Mouse (Mus musculus): ENCODE results near the gene Ahcyl2. TPM values are rescaled to one million over a fixed set of nuclear protein-coding genes. Genes with fewer than 3 reads are reported as not detected.

Ahcyl2 gene
- polyA plus RNA-seq, 1 experiment from 2014 or later = 54.6 TPM

DNA sequence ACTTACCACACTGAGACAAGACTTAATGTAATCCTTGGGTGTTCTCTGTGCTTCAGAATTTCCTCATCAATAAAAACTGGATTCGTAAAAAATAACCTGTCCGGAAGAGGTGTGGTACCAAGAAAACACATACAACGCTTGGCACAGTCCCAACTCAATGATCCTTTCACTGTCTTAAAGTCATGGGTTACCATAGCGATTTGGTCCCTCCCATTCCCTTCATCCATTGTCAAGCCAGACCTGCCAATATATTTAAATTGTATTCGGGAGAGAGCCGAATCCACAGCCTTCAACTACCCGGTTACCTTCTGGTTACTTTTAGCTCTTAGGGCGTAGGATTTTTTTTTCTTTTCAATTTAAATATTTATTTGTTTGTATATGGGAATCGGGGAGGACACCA lies 148.0 kb downstream of the Ahcyl2 start:
- WGBS = 37% methylated on average over 9 of the region's 9 CpGs

DNA sequence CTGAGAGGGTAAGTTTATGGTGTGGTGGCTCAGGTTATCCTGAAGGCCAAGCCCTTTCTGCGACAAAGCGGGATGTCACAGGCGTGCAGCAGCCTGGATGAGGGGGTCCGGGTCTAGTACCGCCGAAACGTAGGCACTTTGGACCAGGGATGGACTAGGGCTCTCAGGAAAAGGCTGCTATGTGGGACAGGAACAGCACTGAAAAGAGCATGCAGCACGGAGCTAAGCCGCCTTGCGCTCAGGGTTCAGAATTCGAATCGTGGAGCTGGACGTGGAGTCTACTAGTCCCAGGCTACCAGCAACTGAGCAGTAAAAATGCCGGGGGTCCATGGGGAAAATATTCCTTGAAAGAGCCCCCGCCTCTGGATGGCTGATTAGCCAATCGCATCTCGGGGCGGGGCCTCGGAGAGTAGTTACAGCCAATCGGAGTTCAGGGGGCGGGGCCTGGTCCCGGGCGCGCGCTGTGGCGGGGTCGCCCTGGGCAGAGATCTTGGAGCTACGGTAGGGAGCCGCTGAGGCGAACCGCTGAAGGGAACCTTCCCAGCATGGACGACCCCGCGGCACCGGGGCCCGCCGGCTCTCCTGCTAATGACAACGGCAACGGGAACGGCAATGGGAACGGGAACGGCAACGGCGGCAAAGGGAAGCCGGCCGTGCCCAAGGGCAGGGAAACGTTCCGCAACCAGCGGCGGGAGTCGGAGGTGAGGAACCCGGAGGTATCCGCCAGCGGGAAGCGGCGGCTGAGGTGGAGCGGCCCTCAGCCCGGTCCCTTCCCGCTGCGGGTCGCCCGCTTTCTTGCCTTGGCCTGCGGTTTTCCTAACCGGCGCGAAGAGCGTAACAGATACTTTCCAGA lies 148.9 kb downstream of the Ahcyl2 start, which contains the start of gene Strip2:
TSS of gene Strip2 (plus strand) at position 483 of the 853 bp plus-strand sequence.
- DNase-seq (ENCODE audit: low spot score) (peak; percentile 94), ATAC-seq (ENCODE audit: low FRiP score, low TSS enrichment) (peak; percentile 98)
- TF ChIP-seq EP300 (optimal IDR thresholded peaks at IDR 0.05) = no peak
- no peak for TF ChIP-seq CTCF (IDR thresholded peaks at IDR 0.05; ENCODE audit: low read depth)
- Histone ChIP-seq H3K36me3 (ENCODE audit: control insufficient read depth, insufficient read depth, low read length) (no peaks in the 10 kb centered on the region), H3K4me1 (replicated peaks; ENCODE audit: control insufficient read depth, insufficient read depth) (peaks cover 4% of the 10 kb centered on the region), H3K9ac (ENCODE audit: low read length) (peak within 1 kb of the TSS; percentile 59), H3K4me3 (ENCODE audit: low read depth, low read length) (peak within 1 kb of the TSS; percentile 77), H3K4me2 (replicated peaks; ENCODE audit: low read depth) (peak within 1 kb of the TSS; percentile 98), H3K27ac (replicated peaks) (0 out of 2 replicates have a peak within 1 kb of the TSS, but pooled peaks have one; percentile 24), H3K27me3 (ENCODE audit: control insufficient read depth, insufficient read depth, low read length) (no peaks in the 10 kb centered on the region), H3K9me3 (ENCODE audit: control insufficient read depth, low read length) (no peaks in the 10 kb centered on the region)
- WGBS = under 1% methylated on average over 67 of the region's 67 CpGs

More for the DNA sequence above, 148.0 kb downstream of the Ahcyl2 start:
- no peak overlapping the region for H3K4me3 ChIP-seq (ENCODE audit: low read depth, low read length)
- no peak overlapping the region for H3K9ac ChIP-seq (ENCODE audit: low read length)
- no peak for ATAC-seq (ENCODE audit: low FRiP score, low TSS enrichment)
- H3K4me2 ChIP-seq (replicated peaks; ENCODE audit: low read depth) = no peak overlapping the region
- no peaks in the 10 kb centered on the region for H3K9me3 ChIP-seq (ENCODE audit: control insufficient read depth, low read length)
- DNase-seq (ENCODE audit: low spot score) = no peak
- peaks cover 4% of the 10 kb centered on the region for H3K4me1 ChIP-seq (replicated peaks; ENCODE audit: control insufficient read depth, insufficient read depth)
- H3K36me3 ChIP-seq (ENCODE audit: control insufficient read depth, insufficient read depth, low read length) = no peaks in the 10 kb centered on the region
- no peaks in the 10 kb centered on the region for H3K27me3 ChIP-seq (ENCODE audit: control insufficient read depth, insufficient read depth, low read length)
- no peak overlapping the region for H3K27ac ChIP-seq (replicated peaks)
- TF ChIP-seq EP300 (optimal IDR thresholded peaks at IDR 0.05) (no peak), CTCF (IDR thresholded peaks at IDR 0.05; ENCODE audit: low read depth) (no peak)

DNA sequence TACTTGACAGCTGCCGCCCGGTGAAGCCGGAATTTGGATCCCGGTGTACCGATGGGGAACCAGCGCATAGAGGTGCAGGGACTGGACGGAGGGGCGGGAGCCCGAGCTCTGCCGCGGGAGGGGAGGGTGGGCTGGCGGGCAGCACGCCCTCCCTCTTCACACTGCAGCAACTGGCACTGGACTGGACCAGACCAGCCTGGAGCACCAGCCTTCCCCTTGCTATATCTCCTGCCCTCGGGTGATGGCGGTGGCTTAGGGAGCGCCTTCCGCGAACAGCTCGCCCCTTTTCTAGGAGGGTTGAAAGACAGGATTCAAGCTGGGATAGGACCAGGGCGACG lies 149.5 kb downstream of the Ahcyl2 start:
- Histone ChIP-seq H3K27me3 (ENCODE audit: control insufficient read depth, insufficient read depth, low read length) (no peaks in the 10 kb centered on the region), H3K9ac (ENCODE audit: low read length) (peak overlapping the region; percentile 59), H3K36me3 (ENCODE audit: control insufficient read depth, insufficient read depth, low read length) (no peaks in the 10 kb centered on the region), H3K4me1 (replicated peaks; ENCODE audit: control insufficient read depth, insufficient read depth) (peaks cover 4% of the 10 kb centered on the region), H3K4me3 (ENCODE audit: low read depth, low read length) (peak overlapping the region; percentile 77), H3K4me2 (replicated peaks; ENCODE audit: low read depth) (peak overlapping the region; percentile 98), H3K9me3 (ENCODE audit: control insufficient read depth, low read length) (no peaks in the 10 kb centered on the region), H3K27ac (replicated peaks) (no peak overlapping the region)
- TF ChIP-seq EP300 (optimal IDR thresholded peaks at IDR 0.05) (no peak), CTCF (IDR thresholded peaks at IDR 0.05; ENCODE audit: low read depth) (no peak)
- ATAC-seq (ENCODE audit: low FRiP score, low TSS enrichment) (peak; percentile 35; the same call in 1 of the 2 replicates), DNase-seq (ENCODE audit: low spot score) (no peak)
- WGBS = 1% methylated on average over 19 of the region's 21 CpGs

- peaks cover 4% of the 10 kb centered on the region for H3K4me1 ChIP-seq (replicated peaks; ENCODE audit: control insufficient read depth, insufficient read depth)
- DNase-seq (ENCODE audit: low spot score) (no peak), ATAC-seq (ENCODE audit: low FRiP score, low TSS enrichment) (no peak)
- H3K9me3 ChIP-seq (ENCODE audit: control insufficient read depth, low read length) = no peaks in the 10 kb centered on the region
- H3K27ac ChIP-seq (replicated peaks) = no peak overlapping the region
- TF ChIP-seq CTCF (IDR thresholded peaks at IDR 0.05; ENCODE audit: low read depth) (no peak), EP300 (optimal IDR thresholded peaks at IDR 0.05) (no peak)
- H3K36me3 ChIP-seq (ENCODE audit: control insufficient read depth, insufficient read depth, low read length) = no peaks in the 10 kb centered on the region
- no peak overlapping the region for H3K4me2 ChIP-seq (replicated peaks; ENCODE audit: low read depth)
- WGBS = 56% methylated on average over 4 of the region's 4 CpGs
- no peaks in the 10 kb centered on the region for H3K27me3 ChIP-seq (ENCODE audit: control insufficient read depth, insufficient read depth, low read length)
- H3K4me3 ChIP-seq (ENCODE audit: low read depth, low read length) = peak overlapping the region; percentile 77; the same call in 1 of the 2 replicates
- H3K9ac ChIP-seq (ENCODE audit: low read length) = no peak overlapping the region
Measured at GRCm38 (mm10) chr6:29917947-29918346, 150.1 kb downstream of the Ahcyl2 start.

- ATAC-seq (ENCODE audit: low FRiP score, low TSS enrichment) = no peak
- Histone ChIP-seq H3K9ac (ENCODE audit: low read length) (no peak overlapping the region), H3K4me3 (ENCODE audit: low read depth, low read length) (no peak overlapping the region), H3K27ac (replicated peaks) (no peak overlapping the region), H3K36me3 (ENCODE audit: control insufficient read depth, insufficient read depth, low read length) (no peaks in the 10 kb centered on the region), H3K4me1 (replicated peaks; ENCODE audit: control insufficient read depth, insufficient read depth) (no peaks in the 10 kb centered on the region), H3K9me3 (ENCODE audit: control insufficient read depth, low read length) (no peaks in the 10 kb centered on the region), H3K4me2 (replicated peaks; ENCODE audit: low read depth) (no peak overlapping the region), H3K27me3 (ENCODE audit: control insufficient read depth, insufficient read depth, low read length) (no peaks in the 10 kb centered on the region)
- no peak for DNase-seq (ENCODE audit: low spot score)
- TF ChIP-seq CTCF (IDR thresholded peaks at IDR 0.05; ENCODE audit: low read depth) = no peak
- TF ChIP-seq EP300 (optimal IDR thresholded peaks at IDR 0.05) = no peak
- 63% methylated on average over 4 of the region's 4 CpGs for WGBS
Measured at GRCm38 (mm10) chr6:29923501-29923900, 155.7 kb downstream of the Ahcyl2 start.

GRCm38 (mm10) chr6:29925594-29926219 lies 157.9 kb downstream of the Ahcyl2 start:
- H3K27me3 ChIP-seq (ENCODE audit: control insufficient read depth, insufficient read depth, low read length) = no peaks in the 10 kb centered on the region
- no peaks in the 10 kb centered on the region for H3K9me3 ChIP-seq (ENCODE audit: control insufficient read depth, low read length)
- H3K4me1 ChIP-seq (replicated peaks; ENCODE audit: control insufficient read depth, insufficient read depth) = no peaks in the 10 kb centered on the region
- no peak overlapping the region for H3K27ac ChIP-seq (replicated peaks)
- H3K4me3 ChIP-seq (ENCODE audit: low read depth, low read length) = no peak overlapping the region
- ATAC-seq (ENCODE audit: low FRiP score, low TSS enrichment) = no peak
- H3K9ac ChIP-seq (ENCODE audit: low read length) = no peak overlapping the region
- H3K4me2 ChIP-seq (replicated peaks; ENCODE audit: low read depth) = no peak overlapping the region
- WGBS = 69% methylated on average over 6 of the region's 6 CpGs
- H3K36me3 ChIP-seq (ENCODE audit: control insufficient read depth, insufficient read depth, low read length) = no peaks in the 10 kb centered on the region
- TF ChIP-seq EP300 (optimal IDR thresholded peaks at IDR 0.05) (no peak), CTCF (IDR thresholded peaks at IDR 0.05; ENCODE audit: low read depth) (no peak)
- no peak for DNase-seq (ENCODE audit: low spot score)

Measured in stomach, postnatal 0 days (tissue).